Mouse (Mus musculus) ovary, postnatal 36 days (tissue): ENCODE results near the gene Med22.

Experiments used
- DNase-seq: peaks from one replicate; pipeline ENCODE4 v3.0.0; 2022; ENCODE audit warnings: low spot score, mixed read lengths

Gene Med22

DNA sequence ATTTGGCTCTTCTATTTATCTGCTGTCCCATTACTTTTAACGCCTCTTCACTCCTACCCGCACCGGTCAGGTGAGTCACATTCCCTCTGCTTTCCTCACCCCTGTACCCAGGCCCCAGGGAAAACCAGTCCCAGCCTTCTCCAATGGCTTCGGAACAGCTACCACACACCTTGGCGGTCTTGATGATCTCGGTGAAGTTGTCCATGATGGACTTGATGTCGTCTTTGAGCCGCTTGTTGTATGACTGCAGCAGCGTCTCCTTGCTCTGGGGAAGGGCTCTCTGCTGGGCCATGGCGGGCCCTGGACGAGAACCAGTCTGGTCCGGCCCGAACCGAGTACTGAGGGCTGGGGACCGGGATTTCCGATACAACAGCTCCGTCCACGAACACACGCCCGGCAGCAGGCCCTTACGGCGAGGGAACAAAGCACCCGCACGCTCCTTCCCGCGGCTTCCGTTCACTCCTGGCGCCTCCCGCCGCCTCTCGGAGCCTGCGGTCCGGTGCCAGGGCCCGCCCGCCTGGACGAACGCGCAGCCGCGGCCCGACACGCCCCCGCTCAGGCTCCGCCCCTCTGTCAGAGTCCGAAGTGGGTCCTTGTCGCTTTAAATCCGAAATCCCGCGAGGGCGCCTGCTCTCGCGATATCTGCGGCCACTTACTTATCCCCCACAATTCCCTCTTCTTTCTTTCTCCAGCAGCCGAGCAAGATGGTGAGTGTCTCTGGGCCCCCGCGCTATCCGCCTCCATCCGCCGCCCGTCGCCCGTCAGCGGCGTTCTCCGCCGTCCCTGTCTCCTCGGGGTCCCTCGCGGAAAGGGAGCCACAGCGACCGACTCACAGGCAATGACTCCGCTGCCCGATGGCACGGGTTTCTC lies at the start of gene Med22, which contains the start of gene Rpl7a:
Gene Med22 (minus strand): TSS at position 554 of the 870 bp plus-strand sequence.
Gene Rpl7a (plus strand): TSS at position 641 of the 870 bp plus-strand sequence.
- DNase-seq = peak; percentile 100

GRCm38 (mm10) chr2:26957488-26957859 lies 47.0 kb upstream of the Med22 start:
- no peak for DNase-seq

DNA sequence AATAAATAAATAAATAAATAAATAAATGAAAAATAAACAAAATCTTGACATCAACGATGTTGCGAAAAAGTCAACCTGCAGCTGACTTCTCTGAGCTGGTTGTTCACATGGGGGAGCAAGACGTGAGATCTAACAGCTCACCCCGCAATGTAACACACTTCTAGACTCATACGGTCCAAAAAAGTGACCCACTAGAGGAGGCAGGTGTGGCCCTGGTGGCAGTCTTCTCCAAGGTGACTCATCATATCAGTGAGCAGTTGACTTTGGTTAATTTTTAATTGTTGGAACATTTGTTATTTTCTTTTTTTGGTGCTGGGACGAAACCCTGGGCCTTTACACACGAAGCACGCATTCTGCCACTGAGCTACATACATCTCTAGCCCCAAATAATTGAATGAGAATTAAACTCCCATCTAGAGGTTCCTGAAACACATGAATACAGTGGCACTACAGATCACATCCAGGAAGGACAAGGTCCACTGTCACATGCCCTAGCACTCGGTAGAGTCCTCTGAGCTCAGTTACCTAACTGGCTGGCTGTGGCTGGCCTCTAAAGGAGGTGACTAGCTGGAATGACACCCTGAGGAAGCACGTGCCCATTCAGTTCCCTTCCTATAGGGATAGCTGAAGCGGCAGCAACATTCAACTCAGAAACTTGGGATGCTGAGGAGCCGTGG lies 46.5 kb upstream of the Med22 start:
- DNase-seq = no peak

DNA sequence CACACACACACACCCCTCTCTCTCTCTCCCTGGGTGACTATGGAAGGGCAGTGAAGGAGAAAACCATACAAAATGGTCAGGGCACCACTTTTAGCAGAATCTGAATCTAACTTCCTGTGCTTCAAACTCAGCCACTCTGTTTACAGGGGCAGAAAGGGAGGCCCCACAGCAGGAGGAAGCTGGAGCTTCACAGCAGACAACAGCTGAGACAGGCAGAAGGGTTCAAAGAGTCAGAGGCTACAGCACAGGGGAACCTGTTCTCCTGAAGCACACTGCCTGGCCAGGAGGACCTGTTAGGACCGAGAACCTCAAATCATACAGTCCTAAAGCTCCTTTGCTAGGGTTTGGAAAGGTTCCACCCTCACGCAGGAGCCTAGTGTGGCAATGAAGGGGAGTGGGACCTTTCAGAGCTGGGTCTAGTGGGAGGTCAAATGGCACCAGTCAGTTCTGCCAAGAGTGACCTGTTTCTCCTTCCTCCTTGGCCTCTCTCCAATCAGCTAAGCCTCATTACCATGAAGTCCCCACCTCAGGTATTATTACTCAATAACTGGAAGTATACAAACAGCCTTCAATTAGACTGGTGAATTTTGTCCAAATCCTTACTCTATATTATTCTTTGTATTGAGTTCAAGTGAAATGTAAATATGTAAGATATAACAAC lies 44.4 kb upstream of the Med22 start:
- DNase-seq = no peak

DNA sequence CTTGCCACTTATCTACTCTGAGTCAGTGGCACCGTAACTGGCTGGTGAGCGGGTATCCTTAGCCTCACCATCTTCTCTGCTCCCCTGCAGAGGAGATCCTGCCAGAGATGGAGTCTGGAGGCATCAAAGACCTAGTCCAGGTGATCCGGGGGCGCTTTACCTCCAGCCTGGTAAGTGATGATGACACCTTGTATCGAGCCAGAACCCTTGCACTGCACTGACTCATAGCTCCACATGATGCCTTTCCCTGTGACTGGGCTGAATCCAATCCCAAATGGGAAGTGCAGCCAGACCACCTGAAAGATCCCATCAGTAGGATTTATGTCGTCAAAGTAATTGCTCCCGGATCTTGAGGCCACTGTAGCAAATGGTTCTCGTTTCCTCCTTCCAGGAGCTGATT lies 42.4 kb upstream of the Med22 start:
- no peak for DNase-seq

- DNase-seq = no peak
These were observed 41.7 kb upstream of the Med22 start for GRCm38 (mm10) chr2:26952193-26952592.

GRCm38 (mm10) chr2:26951346-26951905 lies 40.9 kb upstream of the Med22 start:
- no peak for DNase-seq

- no peak for DNase-seq
These were observed 39.9 kb upstream of the Med22 start for GRCm38 (mm10) chr2:26950411-26950810.

GRCm38 (mm10) chr2:26943253-26943652 lies 32.8 kb upstream of the Med22 start:
- DNase-seq = no peak

GRCm38 (mm10) chr2:26941539-26941938 lies 31.1 kb upstream of the Med22 start:
- DNase-seq = no peak

DNA sequence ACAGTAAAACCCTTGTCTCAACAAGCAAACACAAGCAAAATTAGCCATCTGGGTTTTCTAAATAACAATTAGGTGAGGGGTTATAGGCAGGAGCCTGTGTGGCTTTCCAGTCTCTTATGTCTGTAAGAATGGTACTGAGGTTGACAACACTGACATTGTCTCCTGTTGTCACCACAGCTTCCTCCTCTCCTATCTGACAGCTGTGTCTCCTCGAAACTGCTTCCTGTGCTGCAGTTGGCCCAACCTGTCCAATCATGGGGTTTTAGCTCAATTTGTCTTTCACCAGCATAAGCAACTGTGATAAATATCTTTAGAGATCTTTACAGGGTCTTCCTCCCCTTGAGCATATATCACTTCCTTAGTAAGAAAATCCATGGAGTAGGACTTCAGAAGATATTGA lies 25.9 kb upstream of the Med22 start:
- DNase-seq = no peak

DNA sequence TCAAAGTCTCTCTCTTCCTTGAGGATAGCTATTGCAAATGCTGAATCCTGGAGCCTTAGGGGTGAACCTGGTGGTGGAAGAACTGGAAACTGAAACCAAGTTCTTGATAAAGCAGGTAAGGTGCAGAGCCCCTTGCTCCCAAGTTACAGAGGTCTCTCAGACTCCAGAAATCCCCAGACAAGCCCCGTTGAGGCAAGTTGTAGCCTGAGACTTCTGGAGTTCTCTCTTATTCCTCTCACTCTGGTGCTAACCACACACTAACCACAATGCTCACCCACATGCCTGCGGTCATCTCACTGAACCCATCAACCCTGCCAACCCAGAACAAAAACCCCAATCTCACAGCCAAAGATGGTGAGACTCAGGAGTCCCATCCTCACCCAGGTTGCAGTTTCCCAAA lies 24.8 kb upstream of the Med22 start:
- no peak for DNase-seq

DNA sequence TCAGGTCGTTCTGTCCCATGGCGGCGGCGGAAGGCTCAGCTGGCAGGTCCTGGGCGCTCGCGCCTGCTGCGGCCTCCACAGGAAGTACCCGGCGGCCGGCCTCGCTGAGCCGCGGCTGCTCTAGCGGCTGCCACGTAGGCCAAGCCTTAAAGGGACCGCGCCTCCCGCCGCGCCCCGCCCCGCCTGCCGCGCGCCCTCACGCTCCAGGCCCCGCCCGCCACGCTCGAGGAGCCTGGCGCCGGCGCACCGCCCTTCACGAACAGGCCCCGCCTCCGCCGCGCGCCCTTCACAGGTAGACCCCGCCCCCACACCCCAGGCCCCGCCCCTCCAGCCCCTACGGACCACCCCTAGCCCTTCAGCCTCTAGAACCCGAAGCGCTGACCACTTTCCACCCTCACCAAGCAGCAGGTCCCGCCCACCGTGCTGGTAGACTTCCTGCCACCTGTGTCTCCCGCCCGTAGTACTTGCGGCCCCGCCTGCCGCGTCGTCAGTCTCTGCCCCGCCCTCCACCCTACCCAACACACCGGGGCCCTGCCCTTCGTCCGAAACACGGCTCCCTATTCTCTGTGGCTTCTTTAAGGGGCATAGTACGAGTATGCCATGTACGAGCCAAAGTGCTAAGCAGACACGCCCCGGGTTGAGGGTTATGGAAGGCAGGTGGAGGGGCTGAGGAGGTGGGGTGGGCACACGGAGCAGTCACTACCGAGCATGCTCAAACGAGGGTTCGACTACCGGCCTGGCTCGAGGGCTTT lies 23.0 kb upstream of the Med22 start, which contains the start of the genes Surf4 and Stkld1:
Gene Surf4 (minus strand): TSS at position 625 of the 752 bp plus-strand sequence.
Gene Stkld1 (plus strand): TSS at position 744 of the 752 bp plus-strand sequence.
- peak; percentile 95 for DNase-seq

- no peak for DNase-seq
These were observed 22.2 kb upstream of the Med22 start for GRCm38 (mm10) chr2:26932473-26933303.

- no peak for DNase-seq
These were observed 19.9 kb upstream of the Med22 start for GRCm38 (mm10) chr2:26930390-26930789.

GRCm38 (mm10) chr2:26927745-26928476 lies 17.4 kb upstream of the Med22 start:
- no peak for DNase-seq

DNA sequence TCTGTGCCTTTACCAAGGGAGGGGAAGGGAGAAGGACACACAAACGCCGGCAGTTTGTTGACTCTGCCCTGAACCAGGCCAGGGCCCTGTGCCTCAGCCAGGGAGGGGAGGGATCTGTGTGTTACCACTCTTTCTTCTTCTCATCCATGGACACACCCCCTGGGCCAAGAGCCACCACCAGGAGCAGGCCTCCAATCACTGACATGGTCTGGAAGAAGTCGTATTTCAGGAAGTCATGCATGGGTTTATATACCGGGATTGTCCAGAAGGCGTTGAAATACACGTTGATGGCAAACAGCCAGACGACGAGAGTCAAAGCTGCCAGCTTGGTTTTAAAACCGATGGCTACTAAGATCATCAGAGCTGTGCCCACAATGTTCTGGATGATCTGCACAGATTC lies 11.3 kb upstream of the Med22 start:
- DNase-seq = peak; percentile 30

GRCm38 (mm10) chr2:26920190-26920855 lies 9.8 kb upstream of the Med22 start:
- no peak for DNase-seq

- DNase-seq = no peak
These were observed 9.2 kb upstream of the Med22 start for GRCm38 (mm10) chr2:26919684-26920083.
